Mouse (Mus musculus) embryonic facial prominence, embryonic 15.5 days (tissue): ENCODE measurements around the gene Sorl1. TPM values are rescaled to one million over a fixed set of nuclear protein-coding genes. Genes with fewer than 3 reads are reported as not detected.
A peak's percentile ranks its signal among the peaks of the same experiment; 100 is the strongest.

Source experiments
- ATAC-seq: fragments of 200-750 bp; cut with Nextera tagmentation; 2 replicates; pipeline ENCODE4 v1.8.0; 2017; ENCODE audit warnings: low read depth, moderate TSS enrichment; ENCODE audit not compliant: insufficient number of reproducible peaks, low FRiP score, low TSS enrichment
- H3K27ac ChIP-seq: fragments of 300-500 bp; sonication (generic); replicated peaks from 2 replicates; pipeline ENCODE4 v1.5.1; 2015; ENCODE audit warnings: mild to moderate bottlenecking, inconsistent platforms
- H3K27me3 ChIP-seq: fragments of 300-500 bp; sonication (generic); 2 replicates; pipeline ENCODE4 v1.6.1; 2015; ENCODE audit warnings: inconsistent platforms
- H3K36me3 ChIP-seq: fragments of 300-500 bp; sonication (generic); 2 replicates; pipeline ENCODE4 v1.6.1; 2015; ENCODE audit warnings: mild to moderate bottlenecking, inconsistent platforms
- H3K4me1 ChIP-seq: fragments of 300-500 bp; sonication (generic); 2 replicates; pipeline ENCODE4 v1.6.1; 2015; ENCODE audit warnings: inconsistent platforms
- H3K4me2 ChIP-seq: fragments of 300-500 bp; sonication (generic); replicated peaks from 2 replicates; pipeline ENCODE4 v1.6.1; 2015; ENCODE audit warnings: mild to moderate bottlenecking, inconsistent platforms
- H3K4me3 ChIP-seq: fragments of 300-500 bp; sonication (generic); replicated peaks from 2 replicates; pipeline ENCODE4 v1.5.1; 2015; ENCODE audit warnings: mild to moderate bottlenecking, inconsistent platforms
- H3K9ac ChIP-seq: fragments of 300-500 bp; sonication (generic); 2 replicates; pipeline ENCODE4 v1.6.1; 2015; ENCODE audit warnings: inconsistent platforms
- H3K9me3 ChIP-seq: fragments of 300-500 bp; sonication (generic); replicated peaks from 2 replicates; pipeline ENCODE4 v1.6.1; 2016; ENCODE audit warnings: inconsistent platforms
- WGBS: fragments of 180-500 bp; shearing (Covaris S2); methylation state at CpG from one replicate; pipeline ENCODE4 v1.1.7; 2015; 5-methylcytosine and 5-hydroxymethylcytosine counted together
- polyA plus RNA-seq: library from polyadenylated mRNA; unstranded; fragments of >200 nt; fragmentation: Nextera tagmentation; extraction: Ambion mirVana; gene quantifications from 2 replicates; pipeline ENCODE4 v1.2.1, GENCODE M21; 2015

The Sorl1 gene
- polyA plus RNA-seq = 8.3 and 8.5 TPM in 2 replicates

DNA sequence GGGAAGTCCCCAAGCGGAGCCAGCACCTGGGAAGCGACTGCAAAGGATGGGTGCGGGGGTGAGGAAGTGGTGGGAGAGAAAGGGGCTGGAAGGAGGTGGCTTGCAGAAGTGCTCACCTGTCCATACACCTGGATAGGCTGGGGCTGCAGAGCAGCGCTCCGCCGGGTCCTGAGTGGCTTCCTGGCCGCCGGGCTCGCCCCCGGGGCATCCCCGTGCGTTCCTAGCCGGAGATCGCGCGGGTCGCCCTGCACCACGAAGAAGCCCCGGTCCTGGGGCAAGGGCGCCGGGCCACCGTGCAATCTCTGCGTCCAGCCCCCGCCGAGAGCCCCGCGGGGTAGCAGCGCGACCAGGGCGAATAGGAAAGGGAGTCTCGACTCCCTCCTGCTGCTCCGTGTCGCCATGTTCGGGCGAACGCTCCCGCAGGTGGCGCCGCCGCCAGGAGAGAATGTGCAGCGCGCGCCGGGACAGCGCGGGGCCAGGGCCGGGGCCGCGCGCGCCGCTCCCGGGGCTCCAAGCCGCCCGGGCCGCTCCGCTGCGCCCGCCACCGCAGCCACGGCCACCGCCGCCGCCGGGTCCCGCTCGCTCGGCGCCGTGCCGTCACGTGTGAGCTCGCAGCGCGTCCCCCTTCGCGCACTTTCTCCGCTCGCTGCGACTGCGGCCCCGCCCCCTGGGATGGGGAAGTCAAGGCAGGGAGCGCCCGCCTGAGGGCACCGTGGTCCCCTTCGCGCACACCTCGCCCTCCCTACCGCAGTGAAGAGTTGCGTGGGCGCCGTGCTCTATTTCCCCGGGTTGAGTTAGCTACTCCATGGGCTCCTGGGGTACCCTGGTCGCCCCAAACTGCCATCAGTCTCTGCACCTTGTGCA, at the start of gene Sorl1:
Gene Sorl1 (minus strand): TSS at position 585 of the 864 bp plus-strand sequence.
- Histone ChIP-seq H3K4me3 (peak within 1 kb of the TSS; percentile 84), H3K9me3 (no peaks in the 10 kb centered on the region), H3K27me3 (no peaks in the 10 kb centered on the region), H3K4me1 (peaks cover 26% of the 10 kb centered on the region), H3K36me3 (no peaks in the 10 kb centered on the region), H3K9ac (peak within 1 kb of the TSS; percentile 66), H3K4me2 (peak within 1 kb of the TSS; percentile 90), H3K27ac (peak within 1 kb of the TSS; percentile 63; the same call in 1 of the 2 replicates)
- under 1% methylated on average over 92 of the region's 94 CpGs for WGBS
- peak; percentile 86 for ATAC-seq

DNA sequence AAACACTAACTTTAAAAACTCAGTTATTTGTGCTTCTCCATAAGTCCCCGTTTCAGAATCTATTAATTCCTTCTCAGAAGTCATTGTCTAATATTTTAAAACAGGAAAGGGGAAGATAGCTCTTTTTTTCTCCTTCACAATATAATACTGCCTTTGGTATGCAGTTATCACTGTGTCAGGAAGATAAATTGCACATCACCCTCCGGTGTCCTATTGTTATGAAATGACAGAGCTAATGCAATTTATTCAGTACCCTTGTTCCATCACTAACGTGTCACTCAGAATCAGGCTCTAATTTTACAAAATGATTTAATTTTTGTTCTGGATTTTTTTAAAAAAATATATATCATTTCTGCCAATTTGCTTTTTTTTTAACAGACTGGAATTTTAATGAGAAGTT, 49.7 kb upstream of the Sorl1 start:
- WGBS = 73% methylated on average over 3 of the region's 3 CpGs
- Histone ChIP-seq H3K27ac (no peak overlapping the region), H3K4me3 (no peak overlapping the region), H3K36me3 (no peaks in the 10 kb centered on the region), H3K27me3 (no peaks in the 10 kb centered on the region), H3K4me2 (no peak overlapping the region), H3K4me1 (no peaks in the 10 kb centered on the region), H3K9me3 (no peaks in the 10 kb centered on the region), H3K9ac (no peak overlapping the region)
- ATAC-seq = no peak

DNA sequence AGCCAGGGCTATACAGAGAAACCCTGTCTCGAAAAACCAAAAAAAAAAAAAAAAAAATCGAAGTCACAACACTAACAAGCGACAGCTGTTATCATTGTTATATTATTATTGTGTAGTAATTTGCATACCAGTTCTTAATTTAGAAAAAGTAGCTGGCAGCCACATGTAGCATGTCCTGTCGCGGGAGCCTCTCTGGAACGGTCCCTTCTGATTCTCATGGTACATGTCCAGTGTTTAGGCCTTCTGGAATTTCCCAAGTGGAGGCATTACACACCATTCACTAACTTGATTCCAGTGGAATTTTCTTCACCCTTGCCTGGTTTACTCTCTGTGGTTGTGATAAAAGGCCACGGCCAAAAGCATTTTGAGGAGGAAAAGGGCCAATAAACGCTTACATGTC, 45.4 kb upstream of the Sorl1 start:
- no peak for ATAC-seq
- Histone ChIP-seq H3K4me2 (no peak overlapping the region), H3K4me1 (no peaks in the 10 kb centered on the region), H3K27me3 (no peaks in the 10 kb centered on the region), H3K9ac (no peak overlapping the region), H3K4me3 (no peak overlapping the region), H3K27ac (no peak overlapping the region), H3K36me3 (no peaks in the 10 kb centered on the region), H3K9me3 (no peaks in the 10 kb centered on the region)
- 70% methylated on average over 8 of the region's 8 CpGs for WGBS

DNA sequence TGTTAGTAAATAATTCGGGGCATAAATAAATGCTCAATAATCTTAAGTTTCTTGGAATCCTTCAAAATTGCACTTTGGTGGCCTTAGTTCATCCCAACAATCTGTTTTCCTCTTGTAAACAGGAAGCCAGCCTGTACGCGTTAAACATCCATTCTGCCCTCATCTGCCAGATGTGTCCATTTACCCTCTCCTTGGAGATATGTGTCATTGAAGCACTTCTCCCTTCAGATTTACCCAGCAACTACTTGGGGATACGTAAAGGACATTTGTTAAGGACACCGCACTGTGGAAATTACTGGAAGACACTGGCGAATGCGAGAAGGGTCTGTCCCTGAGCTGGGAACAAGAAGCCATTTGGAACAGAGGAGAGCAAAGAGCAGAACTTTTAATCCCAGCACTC, 44.9 kb upstream of the Sorl1 start:
- WGBS = 86% methylated on average over 7 of the region's 7 CpGs
- no peak for ATAC-seq
- Histone ChIP-seq H3K9me3 (no peaks in the 10 kb centered on the region), H3K27ac (no peak overlapping the region), H3K9ac (no peak overlapping the region), H3K36me3 (no peaks in the 10 kb centered on the region), H3K4me2 (no peak overlapping the region), H3K4me1 (no peaks in the 10 kb centered on the region), H3K4me3 (no peak overlapping the region), H3K27me3 (no peaks in the 10 kb centered on the region)

DNA sequence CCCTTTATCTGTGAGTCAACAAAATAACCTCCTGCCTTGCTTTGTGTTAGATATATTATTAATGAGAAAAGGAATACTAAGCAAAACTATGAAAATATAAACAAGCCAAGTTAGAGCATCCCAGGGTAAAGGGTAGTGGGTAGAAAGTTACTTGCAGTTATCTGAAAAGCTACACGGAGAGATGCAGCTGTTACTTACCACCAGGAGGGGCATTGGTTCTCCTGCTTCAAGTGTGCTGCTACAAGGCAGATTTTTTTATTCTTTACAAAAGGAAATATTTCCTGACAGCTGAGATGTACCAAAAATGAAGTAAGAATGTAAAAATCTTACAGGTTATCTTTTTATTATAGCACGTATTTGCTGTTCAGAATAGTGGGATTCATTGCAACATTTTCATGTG, 40.8 kb upstream of the Sorl1 start:
- Histone ChIP-seq H3K9ac (no peak overlapping the region), H3K27ac (no peak overlapping the region), H3K9me3 (no peaks in the 10 kb centered on the region), H3K27me3 (no peaks in the 10 kb centered on the region), H3K4me3 (no peak overlapping the region), H3K4me1 (no peaks in the 10 kb centered on the region), H3K36me3 (no peaks in the 10 kb centered on the region), H3K4me2 (no peak overlapping the region)
- 76% methylated on average over 2 of the region's 2 CpGs for WGBS
- ATAC-seq = no peak

DNA sequence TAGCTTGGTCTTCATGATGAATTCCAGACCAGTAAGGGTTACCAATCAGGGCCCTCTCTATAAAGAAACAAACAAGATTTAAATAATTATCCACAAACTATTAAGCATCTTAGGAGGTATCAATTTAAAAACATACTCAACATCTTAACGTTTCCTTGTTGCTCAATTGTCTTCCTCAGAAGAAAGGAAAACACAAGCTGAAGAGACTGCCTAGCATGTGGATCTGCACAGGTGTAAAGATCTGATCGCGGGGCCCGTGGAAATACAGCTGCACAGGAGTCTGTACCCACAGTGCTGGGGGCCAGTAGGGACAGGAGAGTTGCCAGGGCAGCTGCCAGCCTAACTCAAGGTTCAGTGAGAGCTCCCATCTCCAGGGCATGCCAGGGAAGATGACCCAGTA, 38.9 kb upstream of the Sorl1 start:
- 81% methylated on average over 4 of the region's 4 CpGs for WGBS
- ATAC-seq = no peak
- Histone ChIP-seq H3K36me3 (no peaks in the 10 kb centered on the region), H3K27ac (no peak overlapping the region), H3K4me2 (no peak overlapping the region), H3K27me3 (no peaks in the 10 kb centered on the region), H3K9me3 (no peaks in the 10 kb centered on the region), H3K9ac (no peak overlapping the region), H3K4me1 (no peaks in the 10 kb centered on the region), H3K4me3 (no peak overlapping the region)

DNA sequence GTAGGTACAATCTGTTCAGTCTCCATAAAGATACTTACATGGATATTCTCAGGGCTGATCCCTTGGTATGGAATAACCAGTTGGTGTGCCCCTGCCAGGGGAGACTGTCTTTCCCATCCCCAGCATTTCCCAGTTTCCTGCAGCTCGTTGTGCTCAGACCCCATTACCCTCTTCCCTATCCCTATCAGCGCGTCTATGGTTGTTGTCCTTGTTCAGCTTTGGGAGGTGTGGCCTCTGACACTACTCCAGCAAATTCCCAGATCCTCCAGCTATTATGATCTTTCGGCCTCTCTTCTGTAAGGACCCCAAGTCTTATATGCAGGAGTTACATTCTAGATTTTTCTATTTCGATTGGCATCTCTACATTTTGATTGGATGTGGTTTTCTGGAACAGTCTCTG, 35.3 kb upstream of the Sorl1 start:
- no peak overlapping the region for H3K4me3 ChIP-seq
- H3K27ac ChIP-seq = no peak overlapping the region
- no peak overlapping the region for H3K4me2 ChIP-seq
- no peak overlapping the region for H3K9ac ChIP-seq
- H3K36me3 ChIP-seq = no peaks in the 10 kb centered on the region
- WGBS = 67% methylated on average over 5 of the region's 5 CpGs
- no peaks in the 10 kb centered on the region for H3K9me3 ChIP-seq
- no peak for ATAC-seq
- no peaks in the 10 kb centered on the region for H3K4me1 ChIP-seq
- no peaks in the 10 kb centered on the region for H3K27me3 ChIP-seq

DNA sequence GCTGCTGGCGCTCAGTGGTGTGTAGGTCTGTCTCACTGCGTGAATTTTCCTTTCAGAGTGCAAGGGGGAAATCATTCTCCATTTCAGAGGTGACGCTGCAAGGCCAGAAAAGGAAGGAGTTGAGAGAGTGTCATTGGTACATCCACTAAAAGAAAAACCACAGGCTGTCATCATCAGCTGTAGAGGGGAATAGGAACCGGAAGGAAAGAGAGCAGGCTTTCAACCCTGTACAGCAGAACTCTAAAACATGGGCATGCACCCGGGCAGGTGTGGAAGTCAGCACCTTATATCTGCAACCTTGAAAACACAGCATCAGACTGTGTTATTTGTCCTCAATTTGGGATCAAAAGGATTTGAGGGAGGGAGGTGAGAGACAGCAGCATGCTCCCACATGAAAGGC, 34.6 kb upstream of the Sorl1 start:
- Histone ChIP-seq H3K27ac (no peak overlapping the region), H3K4me3 (no peak overlapping the region), H3K36me3 (no peaks in the 10 kb centered on the region), H3K9me3 (no peaks in the 10 kb centered on the region), H3K4me2 (no peak overlapping the region), H3K9ac (no peak overlapping the region), H3K27me3 (no peaks in the 10 kb centered on the region), H3K4me1 (no peaks in the 10 kb centered on the region)
- WGBS = 59% methylated on average over 5 of the region's 5 CpGs
- no peak for ATAC-seq

DNA sequence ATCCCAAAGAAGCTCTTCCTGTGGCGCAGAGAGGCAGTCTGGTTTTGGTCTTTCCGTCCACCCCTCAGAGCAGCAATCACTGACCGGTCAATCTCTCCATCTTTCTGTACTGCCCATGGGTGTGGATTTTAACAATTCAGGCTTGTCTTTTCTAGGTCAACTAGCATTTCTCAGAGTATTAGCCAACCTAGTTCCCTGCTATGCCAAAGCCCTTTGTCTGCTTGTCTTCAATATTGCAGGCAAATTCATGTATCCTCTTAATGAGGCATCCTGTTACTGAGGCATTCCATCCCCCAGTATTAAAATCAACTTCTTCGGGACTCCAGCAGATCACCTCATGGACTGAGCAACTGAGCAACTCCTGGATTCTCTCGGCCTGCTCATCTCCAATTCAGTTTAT, 33.9 kb upstream of the Sorl1 start:
- Histone ChIP-seq H3K9me3 (no peaks in the 10 kb centered on the region), H3K4me3 (no peak overlapping the region), H3K4me1 (no peaks in the 10 kb centered on the region), H3K27me3 (no peaks in the 10 kb centered on the region), H3K36me3 (no peaks in the 10 kb centered on the region), H3K4me2 (no peak overlapping the region), H3K27ac (no peak overlapping the region), H3K9ac (no peak overlapping the region)
- ATAC-seq = no peak
- WGBS = 84% methylated on average over 5 of the region's 5 CpGs

DNA sequence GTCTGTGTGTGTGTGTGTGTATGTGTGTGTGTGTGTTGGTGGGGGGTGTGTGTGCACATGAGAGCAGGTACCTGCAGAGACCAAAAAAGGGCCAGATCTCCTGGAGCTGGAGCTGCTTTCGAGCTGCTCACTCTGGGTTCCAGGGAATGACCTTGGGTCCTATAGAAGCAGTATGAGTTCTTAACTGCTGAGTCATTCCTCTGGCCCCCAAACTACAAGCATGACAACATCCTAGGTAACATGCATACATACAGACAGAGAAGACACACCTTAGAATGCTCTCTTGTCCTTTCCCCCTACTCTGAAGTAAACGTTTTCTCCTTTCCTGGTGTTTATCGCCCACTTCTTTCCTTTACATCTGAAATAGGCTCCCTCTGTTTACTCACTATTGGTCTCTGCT, 32.5 kb upstream of the Sorl1 start:
- WGBS = 79% methylated on average over 3 of the region's 3 CpGs
- H3K27ac ChIP-seq = no peak overlapping the region
- ATAC-seq = no peak

DNA sequence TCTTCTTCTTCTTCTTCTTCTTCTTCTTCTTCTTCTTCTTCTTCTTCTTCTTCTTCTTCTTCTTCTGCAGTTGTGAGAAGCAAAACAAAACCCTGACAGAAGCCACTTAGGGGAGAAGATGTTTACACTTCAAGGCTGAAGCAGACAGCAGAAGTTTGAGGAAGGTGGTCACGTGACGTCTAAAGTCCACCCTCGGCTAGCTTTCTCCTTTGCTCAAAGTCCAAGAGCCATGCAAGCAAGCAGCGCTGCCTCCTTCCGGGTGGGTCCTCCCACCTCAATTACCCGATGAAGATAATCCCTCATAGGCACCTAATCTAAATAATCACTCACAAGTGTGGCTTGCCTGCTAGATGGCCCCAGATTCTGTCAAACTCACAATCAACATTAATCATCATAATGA, 30.6 kb upstream of the Sorl1 start:
- 79% methylated on average over 6 of the region's 6 CpGs for WGBS
- Histone ChIP-seq H3K27me3 (no peaks in the 10 kb centered on the region), H3K4me3 (no peak overlapping the region), H3K4me1 (no peaks in the 10 kb centered on the region), H3K36me3 (no peaks in the 10 kb centered on the region), H3K4me2 (no peak overlapping the region), H3K9me3 (no peaks in the 10 kb centered on the region), H3K27ac (no peak overlapping the region), H3K9ac (no peak overlapping the region)
- no peak for ATAC-seq

More for the DNA sequence above, 32.5 kb upstream of the Sorl1 start:
- H3K9me3 ChIP-seq = no peaks in the 10 kb centered on the region
- H3K36me3 ChIP-seq = no peaks in the 10 kb centered on the region
- no peaks in the 10 kb centered on the region for H3K27me3 ChIP-seq
- H3K4me2 ChIP-seq = no peak overlapping the region
- no peaks in the 10 kb centered on the region for H3K4me1 ChIP-seq
- H3K4me3 ChIP-seq = no peak overlapping the region
- H3K9ac ChIP-seq = no peak overlapping the region

DNA sequence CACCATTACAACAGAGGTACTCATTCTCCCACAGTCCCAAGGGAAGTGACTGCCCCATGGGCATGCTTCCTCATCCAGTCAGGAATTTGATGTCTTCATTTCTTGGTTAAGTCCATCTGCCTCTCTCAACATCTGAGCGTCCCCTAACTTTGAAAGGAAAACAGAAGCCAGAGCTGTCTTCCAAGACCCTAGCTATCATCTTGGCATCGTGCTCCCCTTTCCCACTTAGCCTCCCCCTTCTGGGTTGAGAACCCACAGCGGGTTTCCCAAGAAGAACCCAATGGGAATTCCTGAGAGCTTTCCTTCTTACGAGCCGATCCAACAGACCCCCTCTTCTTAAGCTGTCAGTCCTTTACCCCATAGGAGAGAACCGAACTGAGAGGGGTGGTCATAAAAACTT, 24.7 kb upstream of the Sorl1 start:
- 79% methylated on average over 6 of the region's 6 CpGs for WGBS
- Histone ChIP-seq H3K36me3 (no peaks in the 10 kb centered on the region), H3K27me3 (no peaks in the 10 kb centered on the region), H3K4me1 (no peaks in the 10 kb centered on the region), H3K9ac (no peak overlapping the region), H3K9me3 (no peaks in the 10 kb centered on the region), H3K4me2 (no peak overlapping the region), H3K4me3 (no peak overlapping the region), H3K27ac (no peak overlapping the region)
- ATAC-seq = no peak
